Mouse (Mus musculus): ENCODE measurements around the gene Dctn3.
"Not testable (repeated sequence)": the region's sequence is repeated elsewhere in the genome, so short reads cannot be mapped to it uniquely, and the experiment has no call there.

DNA sequence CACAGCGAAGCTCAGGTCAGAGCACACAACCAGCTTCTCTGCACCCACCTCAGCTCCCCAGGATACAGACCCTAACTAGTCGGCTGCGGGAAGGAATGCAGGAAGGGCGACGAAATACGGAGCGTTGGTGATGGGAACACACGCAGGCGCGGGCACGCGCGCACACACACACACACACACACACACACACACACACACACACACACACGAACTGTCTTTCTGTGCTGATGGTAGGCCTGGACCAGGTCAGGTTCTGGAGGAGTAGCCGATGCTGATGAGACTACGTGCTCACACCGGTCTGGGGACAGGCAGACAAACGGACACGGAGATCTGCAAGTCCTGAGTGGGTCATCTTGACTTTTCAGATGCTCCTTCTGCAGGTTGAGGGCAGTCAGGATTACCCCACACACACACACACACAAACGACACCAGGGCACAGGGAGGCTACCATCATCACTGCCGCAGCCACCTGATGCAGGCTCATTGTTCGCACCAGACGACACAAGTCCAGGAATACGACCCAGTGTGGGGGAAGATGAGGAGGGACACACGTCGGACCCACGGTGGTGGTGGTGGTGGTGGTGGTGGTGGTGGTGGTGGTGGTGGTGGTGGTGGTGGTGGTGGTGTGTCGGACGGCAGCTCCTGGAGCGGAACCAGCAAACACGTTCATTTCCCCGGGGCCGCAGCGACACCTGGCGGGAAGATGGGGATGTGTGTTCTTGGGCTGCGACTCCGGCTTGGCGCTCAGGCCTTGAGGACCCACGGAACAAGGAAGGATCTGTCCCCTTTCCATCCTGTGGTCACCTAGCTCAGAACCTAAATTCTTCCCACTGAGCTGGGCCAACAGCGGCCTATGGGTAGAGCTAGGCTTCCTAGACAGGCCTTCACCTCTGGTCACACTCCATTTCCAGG, 25.8 kb downstream of the Dctn3 start, which contains the start of gene Cntfr:
- TF ChIP-seq CTCF (IDR thresholded peaks at IDR 0.05; ENCODE audit: borderline replicate concordance, control insufficient read depth, extremely low read depth, insufficient read depth, low read length, poor library complexity) = peak; percentile 57; the same call in 1 of the 2 replicates
- TF ChIP-seq POLR2A (IDR thresholded peaks at IDR 0.05; ENCODE audit: control insufficient read depth, extremely low read depth, insufficient read depth, low read length, poor library complexity) = not testable (repeated sequence)

Measured in thymus, adult 2 months (tissue).